Mouse (Mus musculus) forebrain, embryonic 11.5 days (tissue): ENCODE measurements around the gene Igsf23. TPM values are rescaled to one million over a fixed set of nuclear protein-coding genes. Genes with fewer than 3 reads are reported as not detected.

Source experiments
- ATAC-seq: fragments of 200-750 bp; cut with Nextera tagmentation; replicated peaks from 2 replicates; pipeline ENCODE4 v1.8.0; 2017; ENCODE audit warnings: moderate TSS enrichment; ENCODE audit not compliant: low FRiP score
- DNase-seq: peaks from one replicate; pipeline ENCODE4 v3.0.0-alpha.2; 2017; ENCODE audit warnings: low spot score
- H3K27ac ChIP-seq: fragments of 300-500 bp; sonication (generic); 2 replicates; pipeline ENCODE4 v1.5.1; 2014; ENCODE audit warnings: low read depth, low read length
- H3K27me3 ChIP-seq: fragments of 300-500 bp; sonication (generic); 2 replicates; pipeline ENCODE4 v1.6.1; 2014; ENCODE audit warnings: mild to moderate bottlenecking, low read length, mixed read lengths; ENCODE audit not compliant: control insufficient read depth, insufficient read depth
- H3K36me3 ChIP-seq: fragments of 300-500 bp; sonication (generic); 2 replicates; pipeline ENCODE4 v1.6.1; 2014; ENCODE audit warnings: mild to moderate bottlenecking, low read length, moderate library complexity, mixed read lengths; ENCODE audit not compliant: control insufficient read depth, insufficient read depth
- H3K4me1 ChIP-seq: fragments of 300-500 bp; sonication (generic); replicated peaks from 2 replicates; pipeline ENCODE4 v1.6.1; 2014; ENCODE audit warnings: low read length, mixed read lengths; ENCODE audit not compliant: control insufficient read depth, insufficient read depth
- H3K4me2 ChIP-seq: fragments of 300-500 bp; sonication (generic); 2 replicates; pipeline ENCODE4 v1.6.1; 2014; ENCODE audit warnings: low read depth, mild to moderate bottlenecking, low read length, moderate library complexity, mixed read lengths; ENCODE audit not compliant: severe bottlenecking
- H3K4me3 ChIP-seq: fragments of 300-500 bp; sonication (generic); 2 replicates; pipeline ENCODE4 v1.5.1; 2014; ENCODE audit warnings: low read depth, low read length
- H3K9ac ChIP-seq: fragments of 300-500 bp; sonication (generic); 2 replicates; pipeline ENCODE4 v1.6.1; 2014; ENCODE audit warnings: low read length
- H3K9me3 ChIP-seq: fragments of 300-500 bp; sonication (generic); 2 replicates; pipeline ENCODE4 v1.6.1; 2016; ENCODE audit warnings: low read length, mixed read lengths; ENCODE audit not compliant: control insufficient read depth
- WGBS: fragments of 180-500 bp; shearing (Covaris S2); extraction: QIAGEN DNeasy Blood & Tissue Kit; methylation state at CpG from one replicate; pipeline ENCODE4 v1.1.7; 2014; 5-methylcytosine and 5-hydroxymethylcytosine counted together
- polyA plus RNA-seq: library from polyadenylated mRNA; unstranded; fragments of >200 nt; fragmentation: Nextera tagmentation; extraction: Ambion mirVana; gene quantifications from 2 replicates; pipeline ENCODE4 v1.2.1, GENCODE M21; 2014

Igsf23 gene
- polyA plus RNA-seq, 1 experiment from 2014 or later: 0.13 TPM

- 3% methylated on average over 7 of the region's 7 CpGs for WGBS
Measured at GRCm38 (mm10) chr7:19956341-19956781, 5.8 kb upstream of the Igsf23 start.

GRCm38 (mm10) chr7:19955861-19956260 lies 5.3 kb upstream of the Igsf23 start:
- Histone ChIP-seq H3K4me2 (no peak overlapping the region), H3K27me3 (no peaks in the 10 kb centered on the region), H3K9me3 (no peaks in the 10 kb centered on the region), H3K4me3 (no peak overlapping the region), H3K36me3 (no peaks in the 10 kb centered on the region), H3K27ac (no peak overlapping the region), H3K9ac (no peak overlapping the region), H3K4me1 (no peaks in the 10 kb centered on the region)
- WGBS: 74% methylated on average over 4 of the region's 4 CpGs
- no peak for DNase-seq
- no peak for ATAC-seq

More at GRCm38 (mm10) chr7:19956341-19956781, 5.8 kb upstream of the Igsf23 start:
- H3K9me3 ChIP-seq: no peaks in the 10 kb centered on the region
- no peaks in the 10 kb centered on the region for H3K27me3 ChIP-seq
- no peak overlapping the region for H3K9ac ChIP-seq
- H3K27ac ChIP-seq: no peak overlapping the region
- DNase-seq (peak; percentile 90), ATAC-seq (peak; percentile 42; the same call in 1 of the 2 replicates)
- no peaks in the 10 kb centered on the region for H3K36me3 ChIP-seq
- H3K4me1 ChIP-seq: no peaks in the 10 kb centered on the region
- no peak overlapping the region for H3K4me2 ChIP-seq
- no peak overlapping the region for H3K4me3 ChIP-seq

GRCm38 (mm10) chr7:19953054-19953453 lies 2.5 kb upstream of the Igsf23 start:
- no peak for ATAC-seq
- no peak overlapping the region for H3K27ac ChIP-seq

GRCm38 (mm10) chr7:19952320-19952986 lies 1.9 kb upstream of the Igsf23 start:
- no peak overlapping the region for H3K27ac ChIP-seq
- H3K4me2 ChIP-seq: no peak overlapping the region
- H3K9me3 ChIP-seq: no peaks in the 10 kb centered on the region
- H3K4me1 ChIP-seq: no peaks in the 10 kb centered on the region
- no peak for ATAC-seq
- H3K9ac ChIP-seq: no peak overlapping the region
- H3K36me3 ChIP-seq: no peaks in the 10 kb centered on the region
- no peak for DNase-seq
- WGBS: 65% methylated on average over 10 of the region's 10 CpGs
- no peaks in the 10 kb centered on the region for H3K27me3 ChIP-seq
- no peak overlapping the region for H3K4me3 ChIP-seq

More at GRCm38 (mm10) chr7:19953054-19953453, 2.5 kb upstream of the Igsf23 start:
- 47% methylated on average over 9 of the region's 9 CpGs for WGBS
- DNase-seq: no peak
- no peaks in the 10 kb centered on the region for H3K36me3 ChIP-seq
- H3K4me1 ChIP-seq: no peaks in the 10 kb centered on the region
- H3K9me3 ChIP-seq: no peaks in the 10 kb centered on the region
- no peaks in the 10 kb centered on the region for H3K27me3 ChIP-seq
- no peak overlapping the region for H3K4me3 ChIP-seq
- no peak overlapping the region for H3K9ac ChIP-seq
- no peak overlapping the region for H3K4me2 ChIP-seq

GRCm38 (mm10) chr7:19949996-19950395 lies 560 bp downstream of the Igsf23 start:
- ATAC-seq (no peak), DNase-seq (no peak)
- H3K4me1 ChIP-seq: no peaks in the 10 kb centered on the region
- no peaks in the 10 kb centered on the region for H3K27me3 ChIP-seq
- no peak overlapping the region for H3K27ac ChIP-seq
- H3K9me3 ChIP-seq: no peaks in the 10 kb centered on the region
- no peak overlapping the region for H3K4me3 ChIP-seq
- no peaks in the 10 kb centered on the region for H3K36me3 ChIP-seq
- H3K9ac ChIP-seq: no peak overlapping the region
- 66% methylated on average over 10 of the region's 10 CpGs for WGBS
- no peak overlapping the region for H3K4me2 ChIP-seq

- Histone ChIP-seq H3K36me3 (no peaks in the 10 kb centered on the region), H3K4me3 (no peak overlapping the region), H3K27ac (no peak overlapping the region), H3K27me3 (no peaks in the 10 kb centered on the region), H3K9me3 (no peaks in the 10 kb centered on the region), H3K4me1 (no peaks in the 10 kb centered on the region), H3K9ac (no peak overlapping the region), H3K4me2 (no peak overlapping the region)
- 83% methylated on average over 12 of the region's 12 CpGs for WGBS
- no peak for ATAC-seq
- no peak for DNase-seq
Measured at GRCm38 (mm10) chr7:19948956-19949355, 1.6 kb downstream of the Igsf23 start.

GRCm38 (mm10) chr7:19945821-19946515 lies 4.6 kb downstream of the Igsf23 start:
- 94% methylated on average over 13 of the region's 13 CpGs for WGBS
- no peaks in the 10 kb centered on the region for H3K9me3 ChIP-seq

GRCm38 (mm10) chr7:19945201-19945600 lies 5.4 kb downstream of the Igsf23 start:
- Histone ChIP-seq H3K27me3 (no peaks in the 10 kb centered on the region), H3K36me3 (no peaks in the 10 kb centered on the region), H3K4me3 (no peak overlapping the region), H3K4me1 (no peaks in the 10 kb centered on the region), H3K4me2 (no peak overlapping the region), H3K27ac (no peak overlapping the region), H3K9ac (no peak overlapping the region), H3K9me3 (no peaks in the 10 kb centered on the region)
- ATAC-seq (no peak), DNase-seq (no peak)
- WGBS: 89% methylated on average over 5 of the region's 5 CpGs

More at GRCm38 (mm10) chr7:19945821-19946515, 4.6 kb downstream of the Igsf23 start:
- Histone ChIP-seq H3K4me2 (no peak overlapping the region), H3K36me3 (no peaks in the 10 kb centered on the region), H3K4me1 (no peaks in the 10 kb centered on the region), H3K27ac (no peak overlapping the region), H3K27me3 (no peaks in the 10 kb centered on the region), H3K9ac (no peak overlapping the region), H3K4me3 (no peak overlapping the region)
- no peak for ATAC-seq
- no peak for DNase-seq
